Mouse (Mus musculus) adrenal gland, adult 2 months (tissue): ENCODE data around the gene Mamdc2. TPM values are rescaled to one million over a fixed set of nuclear protein-coding genes. Genes with fewer than 3 reads are reported as not detected.

Source experiments
- DNase-seq: peaks from one replicate; pipeline ENCODE4 v3.0.0; 2021
- polyA plus RNA-seq: library from polyadenylated mRNA; depleted of rRNA; stranded (reverse); fragments of >200 nt; gene quantifications from 2 replicates; pipeline ENCODE4 v1.2.3, GENCODE M21; 2012
- total RNA-seq, 2 experiments: library from RNA; stranded (reverse); gene quantifications; 2 replicates each; pipeline ENCODE4 v1.2.3; 2021

The Mamdc2 gene
- total and polyA plus RNA-seq, 3 experiments, result 1.6 to 2.4 (median 1.8) TPM

DNA sequence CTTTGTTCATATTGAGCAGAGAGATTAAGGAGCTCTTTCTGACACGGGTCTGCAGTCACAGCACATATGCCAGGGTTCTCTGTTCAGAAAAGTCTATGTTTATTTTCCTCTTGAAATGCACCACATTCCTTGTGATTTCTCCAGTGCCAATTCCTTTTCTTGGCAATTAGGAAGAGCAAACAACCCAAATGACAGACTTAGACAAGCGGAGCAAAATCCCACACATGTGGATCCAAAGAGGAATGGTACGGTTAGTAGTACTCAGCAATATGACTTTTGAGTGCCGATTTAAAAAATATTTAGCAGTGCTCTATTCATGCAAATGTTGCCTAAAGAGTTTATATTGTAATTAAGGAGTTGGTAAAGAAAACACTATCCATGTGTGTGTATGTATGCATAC, 87.7 kb downstream of the Mamdc2 start:
- DNase-seq, result no peak

GRCm38 (mm10) chr19:23357253-23357652, 91.0 kb downstream of the Mamdc2 start:
- no peak for DNase-seq

GRCm38 (mm10) chr19:23354738-23355137, 93.5 kb downstream of the Mamdc2 start:
- DNase-seq, result no peak

- DNase-seq, result no peak
These were observed 94.3 kb downstream of the Mamdc2 start for GRCm38 (mm10) chr19:23353881-23354401.

DNA sequence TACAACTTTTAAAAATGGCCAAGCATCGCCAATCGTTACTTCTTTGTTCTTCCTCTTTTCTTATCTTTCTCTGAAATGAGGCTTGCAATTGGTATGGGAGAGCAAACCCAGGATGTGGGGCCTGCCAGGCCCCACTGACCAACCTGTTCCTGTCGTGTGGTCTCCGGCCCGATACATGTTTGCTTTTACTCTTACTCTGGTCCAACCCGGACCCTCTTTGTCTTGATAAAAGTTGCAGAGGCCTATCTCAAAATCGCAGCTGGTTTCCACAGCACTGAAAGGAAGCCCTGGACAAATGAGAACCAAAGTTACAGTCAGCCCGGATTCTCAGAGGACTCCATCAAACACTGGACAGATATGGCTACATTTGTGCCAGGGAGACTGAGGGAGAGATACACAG, 95.1 kb downstream of the Mamdc2 start:
- no peak for DNase-seq

- no peak for DNase-seq
These were observed 96.3 kb downstream of the Mamdc2 start for GRCm38 (mm10) chr19:23351808-23352491.

GRCm38 (mm10) chr19:23349930-23350329, 98.3 kb downstream of the Mamdc2 start:
- no peak for DNase-seq

GRCm38 (mm10) chr19:23342782-23343181, 105.5 kb downstream of the Mamdc2 start:
- DNase-seq, result no peak

DNA sequence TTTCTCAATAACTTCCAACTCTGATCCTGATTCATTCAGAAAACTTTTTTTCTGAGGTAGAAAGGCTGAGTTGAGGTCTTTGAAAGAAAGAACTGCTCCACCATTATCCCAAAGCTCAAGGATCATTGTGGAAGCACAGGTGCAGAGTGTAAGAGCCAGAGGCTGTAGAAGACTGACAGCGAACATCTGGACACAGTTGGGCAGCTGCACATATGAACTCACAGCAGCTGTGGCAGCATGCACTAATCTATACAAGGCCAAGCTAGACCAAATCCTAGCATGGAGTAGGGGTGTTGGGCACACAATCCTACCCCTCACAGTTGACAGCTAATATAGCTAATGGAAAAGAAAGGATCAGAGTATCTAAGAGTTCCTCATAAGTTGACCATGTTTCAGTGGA, 115.4 kb downstream of the Mamdc2 start:
- no peak for DNase-seq

GRCm38 (mm10) chr19:23330842-23331241, 117.4 kb downstream of the Mamdc2 start:
- DNase-seq, result no peak

DNA sequence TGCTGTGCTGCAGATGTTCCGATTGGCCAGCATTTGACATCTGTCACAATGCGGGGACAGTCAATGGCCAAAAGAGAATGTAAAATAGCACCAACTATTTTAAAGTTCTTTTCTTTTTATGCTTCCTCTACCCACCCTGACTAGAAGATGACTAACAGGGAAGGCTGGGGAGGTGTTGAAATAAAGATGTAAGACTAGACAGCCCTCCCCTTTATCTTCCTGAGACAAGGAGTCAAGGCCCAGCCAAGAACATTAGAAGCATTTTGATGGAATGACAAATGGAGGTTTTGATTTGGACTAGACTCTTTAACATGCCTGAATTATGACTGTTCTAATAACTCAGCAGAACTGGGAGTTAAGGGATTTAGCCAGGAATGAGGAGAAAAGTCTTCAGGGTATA, 118.9 kb downstream of the Mamdc2 start:
- no peak for DNase-seq

GRCm38 (mm10) chr19:23327056-23327640, 121.1 kb downstream of the Mamdc2 start:
- DNase-seq, result no peak

- DNase-seq, result no peak
These were observed 125.1 kb downstream of the Mamdc2 start for GRCm38 (mm10) chr19:23323107-23323506.

- no peak for DNase-seq
These were observed 130.3 kb downstream of the Mamdc2 start for GRCm38 (mm10) chr19:23317989-23318358.

DNA sequence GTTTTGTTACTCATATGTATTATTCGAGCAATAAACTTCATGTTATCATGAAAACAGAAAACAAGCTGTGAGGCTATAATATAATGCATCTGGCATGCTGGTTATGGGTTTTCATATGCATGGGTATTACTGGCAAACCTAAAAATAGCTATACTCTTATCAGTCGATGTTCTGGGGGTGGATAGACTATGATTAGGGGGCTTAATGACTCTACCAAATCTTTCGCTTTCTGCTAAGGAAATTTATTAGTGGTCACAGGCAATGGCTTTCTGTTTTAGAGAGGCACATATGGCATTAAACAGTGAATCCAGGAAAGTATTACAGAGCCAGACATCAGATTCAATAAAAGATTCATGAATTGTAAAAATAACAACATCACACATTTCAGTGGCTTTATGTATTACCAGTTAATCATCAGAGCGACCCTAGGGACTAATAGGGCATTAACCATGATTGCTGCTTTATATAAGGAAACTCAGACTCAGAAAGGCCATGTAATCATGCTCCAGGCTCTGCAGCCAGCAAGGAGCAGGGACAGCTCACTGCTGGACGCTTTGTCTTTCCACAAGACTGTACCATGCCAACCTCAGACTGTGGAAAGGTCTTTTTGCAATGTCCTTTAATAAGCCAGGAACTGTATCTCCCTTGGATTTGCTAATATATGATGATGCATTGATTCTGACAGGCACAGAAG, 130.8 kb downstream of the Mamdc2 start:
- DNase-seq, result no peak

GRCm38 (mm10) chr19:23316851-23317250, 131.4 kb downstream of the Mamdc2 start:
- no peak for DNase-seq

- DNase-seq, result no peak
These were observed 138.3 kb downstream of the Mamdc2 start for GRCm38 (mm10) chr19:23309979-23310378.

DNA sequence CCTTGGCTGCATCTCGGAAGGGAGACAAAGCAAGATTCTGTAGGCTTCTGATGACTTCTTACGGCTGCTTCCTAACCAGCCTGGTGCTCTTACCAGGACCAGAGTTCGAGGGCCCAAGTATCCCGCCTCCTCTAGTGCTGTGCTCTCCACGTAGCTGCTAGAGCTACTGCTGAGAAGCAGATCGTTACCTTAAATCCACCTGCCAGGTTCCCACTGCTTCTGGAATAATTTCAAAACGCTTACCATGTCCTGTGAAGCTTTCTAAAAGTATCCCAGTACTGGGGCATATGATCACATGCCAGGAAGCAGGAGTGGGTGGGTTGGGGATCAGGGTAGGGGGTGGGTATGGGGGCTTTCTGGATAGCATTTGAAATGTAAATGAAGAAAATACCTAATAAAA, 141.6 kb downstream of the Mamdc2 start:
- DNase-seq, result no peak

GRCm38 (mm10) chr19:23299987-23300386, 148.3 kb downstream of the Mamdc2 start:
- DNase-seq, result no peak

DNA sequence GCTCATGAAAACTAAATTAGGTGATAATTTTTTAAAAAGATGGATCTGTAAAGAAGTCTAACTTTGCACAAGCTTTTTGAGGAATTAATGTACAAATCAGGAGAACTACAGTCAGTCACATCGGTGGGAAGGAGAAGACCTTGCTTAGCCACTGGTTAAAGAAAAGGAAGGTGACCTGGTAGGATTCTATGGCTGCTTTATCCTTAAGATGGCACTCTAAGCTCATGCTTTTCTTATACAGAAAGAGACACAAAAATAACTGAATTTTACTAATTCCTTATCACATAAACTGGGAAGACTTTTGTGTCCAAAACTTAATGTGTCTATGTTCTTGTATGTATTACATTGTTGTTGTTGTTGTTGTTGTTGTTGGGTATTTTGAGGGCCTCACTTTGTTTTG, 149.3 kb downstream of the Mamdc2 start:
- DNase-seq, result no peak

DNA sequence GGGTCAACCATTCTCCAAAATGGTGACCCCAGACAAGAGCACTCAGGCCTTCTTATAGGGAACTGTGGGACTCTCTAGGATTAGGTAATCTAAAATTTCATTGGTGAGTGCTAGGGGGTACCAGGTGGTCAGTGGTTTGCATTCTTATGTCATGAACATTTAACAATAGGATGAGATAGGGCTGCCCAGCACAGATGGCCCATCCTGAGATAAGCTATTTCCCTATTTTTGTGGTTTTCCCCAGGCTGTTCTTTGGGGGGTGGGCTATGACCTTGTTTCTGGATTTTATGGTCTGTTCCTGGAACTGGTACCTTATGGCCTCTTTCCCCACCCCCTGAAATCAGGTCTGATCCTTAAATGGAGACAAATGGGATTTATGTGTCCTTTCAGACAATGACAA, 151.1 kb downstream of the Mamdc2 start:
- no peak for DNase-seq

DNA sequence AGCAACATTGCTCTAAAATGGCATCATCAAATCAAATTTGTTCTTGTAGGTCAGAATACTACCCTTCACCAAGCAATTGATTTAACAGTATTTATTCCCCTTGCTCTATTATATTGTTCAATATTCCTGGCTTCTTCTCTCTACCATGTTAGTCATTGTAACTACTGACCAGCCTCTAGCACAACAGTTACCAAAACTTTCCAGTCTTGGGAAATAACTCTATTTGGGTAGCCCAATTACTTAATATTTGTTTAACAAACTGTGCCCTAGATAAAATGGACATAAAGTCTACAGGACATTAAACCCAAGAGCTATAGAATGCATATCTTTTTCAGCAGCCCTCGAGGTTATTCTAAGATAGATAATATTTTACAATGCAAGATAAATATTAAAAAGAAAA, 159.0 kb downstream of the Mamdc2 start:
- DNase-seq, result no peak

DNA sequence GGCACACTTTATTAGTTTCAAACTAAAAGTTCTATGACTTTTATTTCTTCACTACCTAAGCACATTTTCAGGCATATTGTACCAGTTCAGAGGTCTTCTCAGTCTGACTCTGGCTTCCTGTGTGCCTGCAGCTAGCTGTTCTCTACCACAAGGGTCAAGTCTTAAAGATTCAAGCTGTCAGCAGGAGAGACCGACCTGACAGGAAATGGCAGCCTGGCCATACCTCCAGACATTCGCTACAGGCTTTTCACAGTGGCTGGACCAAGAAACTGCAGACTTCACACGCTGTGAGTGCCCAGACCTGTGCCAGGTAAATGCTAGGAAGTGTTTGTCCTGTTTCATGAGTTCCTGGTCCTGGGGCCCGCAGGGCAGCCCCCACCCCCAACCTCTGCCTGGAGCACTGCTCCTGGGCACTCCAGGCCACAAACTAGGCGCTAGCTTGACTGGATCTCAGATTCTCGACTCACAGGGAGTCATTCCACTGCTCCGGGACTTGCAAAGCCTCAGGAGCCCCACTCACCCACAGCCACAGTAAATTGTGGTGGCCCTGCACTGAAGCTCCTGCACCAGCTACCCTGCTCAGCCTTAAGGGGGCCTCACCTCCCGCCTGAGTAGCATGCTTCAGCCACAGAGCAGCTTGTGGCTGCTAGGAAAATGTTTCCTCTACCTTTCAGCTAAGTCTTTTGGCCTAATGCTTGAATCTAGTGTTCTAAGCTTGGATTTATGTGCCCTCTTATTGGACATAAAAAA, 166.2 kb downstream of the Mamdc2 start:
- DNase-seq, result no peak
